Mouse (Mus musculus): ENCODE results near the gene Tdgf1.

The Tdgf1 gene

DNA sequence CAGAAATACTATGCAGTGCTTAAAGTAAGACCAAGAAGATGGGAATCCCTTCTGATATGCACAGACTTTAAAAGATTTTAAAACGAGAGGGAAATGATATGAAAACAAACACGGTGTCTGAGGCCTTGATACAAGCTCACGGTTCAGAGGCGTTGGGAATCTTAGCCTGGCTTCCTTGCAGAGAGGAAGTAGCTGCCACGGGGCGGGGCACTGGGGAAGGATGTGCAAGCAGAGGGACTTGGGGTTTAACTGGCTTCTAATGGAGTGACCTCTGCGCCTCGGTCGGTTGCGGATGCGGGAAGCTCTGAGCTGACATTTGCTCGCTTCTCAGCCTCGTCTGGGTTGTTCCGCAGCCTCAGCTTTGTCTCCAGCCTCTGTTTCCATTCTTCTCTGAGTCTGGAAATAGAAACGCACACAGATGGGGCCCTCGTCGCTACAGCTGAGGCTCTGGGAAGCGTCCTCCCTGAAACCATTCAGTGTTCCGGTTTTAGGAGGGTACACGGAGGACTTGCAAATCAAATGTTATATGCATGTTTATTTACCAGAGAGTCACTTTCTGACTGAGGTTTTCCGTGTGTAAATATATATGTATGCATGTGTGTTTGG, 31.2 kb downstream of the Tdgf1 start:
- DNase-seq (ENCODE audit: low spot score) = no peak

DNA sequence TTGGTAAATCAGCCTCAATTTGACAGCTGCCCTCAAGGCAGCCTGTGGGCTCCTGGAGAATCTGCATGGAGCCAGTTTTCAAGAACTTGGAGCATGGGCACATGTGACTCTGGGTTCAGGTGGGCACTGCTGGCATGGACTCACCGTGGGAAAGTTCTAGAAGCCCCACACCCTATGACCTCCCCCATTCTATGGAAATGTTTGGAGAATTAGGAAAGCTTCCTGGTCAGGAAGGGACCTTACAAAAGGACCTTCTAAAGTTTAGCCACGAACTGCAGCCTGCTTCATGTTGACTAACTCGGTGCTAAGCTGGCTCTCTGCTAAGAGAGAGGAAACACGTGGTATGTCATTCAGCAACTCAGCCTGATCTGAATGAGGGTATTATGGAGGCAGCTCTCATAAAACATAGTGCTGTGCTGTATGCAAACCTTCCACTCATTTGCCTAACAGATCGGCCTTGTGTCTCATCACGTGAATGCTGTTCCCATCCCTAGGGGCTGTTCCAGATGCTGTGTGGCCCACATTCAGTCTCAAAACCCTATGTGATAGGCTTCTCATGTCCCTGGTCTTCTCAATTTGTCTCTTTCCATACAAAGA, 36.5 kb downstream of the Tdgf1 start:
- no peak for DNase-seq (ENCODE audit: low spot score)

DNA sequence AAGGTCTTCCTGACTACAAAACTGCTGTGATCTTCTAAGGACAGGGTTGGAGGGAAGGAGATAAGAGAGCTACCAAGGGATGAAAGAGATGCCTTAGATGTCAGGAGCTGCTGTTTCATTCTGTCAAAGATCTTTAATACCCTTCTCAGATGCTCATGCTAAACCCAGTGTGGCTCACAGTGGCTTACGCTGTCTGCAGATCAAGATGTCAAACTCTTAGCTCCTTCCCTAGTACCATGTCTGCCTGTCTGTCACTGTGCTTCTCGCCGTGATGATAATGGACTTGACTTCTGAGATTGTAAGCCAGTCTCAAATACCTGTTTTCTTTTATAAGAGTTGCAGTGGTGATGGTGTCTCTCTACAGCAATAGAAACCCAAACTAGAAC, 37.3 kb downstream of the Tdgf1 start:
- no peak for DNase-seq (ENCODE audit: low spot score)

DNA sequence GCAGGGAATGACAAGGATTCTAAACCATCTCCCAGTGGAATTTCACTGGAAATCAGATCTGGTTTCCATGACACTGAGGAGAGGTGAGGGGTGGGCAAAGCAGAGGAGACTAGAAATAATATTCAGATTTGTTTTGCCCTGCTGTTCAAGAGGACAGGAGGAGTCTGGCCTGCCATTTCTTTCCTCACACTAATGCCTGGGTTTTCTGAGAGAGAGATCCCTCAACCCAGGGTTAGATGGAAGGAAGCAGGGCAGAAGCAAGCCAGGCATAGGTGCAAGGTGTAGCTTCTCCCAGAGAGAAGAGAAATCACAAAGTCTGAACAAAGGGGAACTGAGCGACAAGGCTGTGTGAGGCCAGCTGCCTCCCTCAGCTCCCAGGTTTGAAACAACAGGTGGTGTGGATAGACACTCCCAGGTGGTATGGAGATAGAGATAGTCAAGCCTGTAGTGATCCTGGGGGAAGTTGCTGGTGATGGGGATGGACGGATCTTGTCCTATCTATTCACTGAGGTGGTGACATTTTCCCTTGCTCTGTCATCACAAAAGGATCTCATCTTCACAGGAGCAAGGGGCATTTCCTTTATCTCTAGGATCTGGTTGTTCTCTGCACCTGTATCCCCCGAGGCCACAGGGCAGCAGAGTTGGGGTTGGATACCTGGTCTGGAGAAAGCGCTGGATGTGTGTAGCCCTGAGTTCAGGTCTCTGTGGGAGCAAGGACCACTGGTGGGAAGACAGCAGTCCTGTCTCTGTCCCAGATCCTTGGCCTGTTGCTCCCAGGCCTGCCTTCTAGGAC, 37.9 kb downstream of the Tdgf1 start:
- no peak for DNase-seq (ENCODE audit: low spot score)

DNA sequence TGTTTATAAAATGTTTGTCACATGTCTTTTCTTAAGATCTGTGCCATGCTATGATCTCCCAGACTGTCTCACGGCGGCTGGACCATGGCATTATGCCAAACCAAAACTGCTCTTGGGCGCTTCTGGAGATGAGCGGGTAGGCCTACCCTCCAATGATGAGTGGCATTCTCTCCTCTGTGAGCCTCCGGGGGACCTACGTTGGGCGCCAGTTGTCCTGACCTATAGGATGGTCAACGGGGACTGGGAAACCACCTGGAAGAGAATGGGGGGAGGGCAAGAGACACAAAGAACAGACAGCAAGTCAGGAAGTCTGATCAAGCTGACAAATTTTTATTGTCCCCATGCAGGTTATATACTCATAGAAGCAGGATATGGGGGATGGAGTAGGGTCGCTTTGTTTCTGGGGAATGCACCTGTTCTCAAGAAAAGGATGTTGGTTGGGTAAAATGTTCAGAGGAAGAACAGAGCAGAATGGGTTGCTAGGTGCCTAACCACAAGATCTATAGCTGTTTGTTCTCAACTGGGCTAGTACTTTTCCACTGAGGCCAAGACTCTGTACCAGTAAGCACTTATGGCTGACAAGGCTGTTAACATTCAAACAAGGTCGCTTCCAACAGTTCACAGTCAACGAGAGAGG, 38.6 kb downstream of the Tdgf1 start:
- no peak for DNase-seq (ENCODE audit: low spot score)

DNA sequence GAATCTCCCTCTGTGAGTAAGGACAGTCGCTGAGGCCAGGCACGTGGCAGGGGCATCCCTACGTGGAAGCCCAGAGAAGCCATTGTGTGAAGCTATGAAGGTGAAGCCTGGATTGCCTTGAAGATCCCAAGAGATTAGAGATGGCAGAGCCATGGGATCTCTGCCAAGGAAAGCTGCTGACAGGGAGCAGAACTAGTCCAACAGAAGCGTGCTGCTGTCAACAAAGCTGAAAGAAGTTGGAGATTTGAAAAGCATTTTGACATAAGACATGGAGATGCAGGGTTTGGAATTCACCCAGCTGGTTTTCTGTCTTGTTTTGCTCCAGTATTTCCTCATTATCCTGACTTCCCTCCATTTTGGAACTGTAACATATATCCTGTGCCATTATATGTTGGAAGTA, 43.7 kb downstream of the Tdgf1 start:
- no peak for DNase-seq (ENCODE audit: low spot score)

DNA sequence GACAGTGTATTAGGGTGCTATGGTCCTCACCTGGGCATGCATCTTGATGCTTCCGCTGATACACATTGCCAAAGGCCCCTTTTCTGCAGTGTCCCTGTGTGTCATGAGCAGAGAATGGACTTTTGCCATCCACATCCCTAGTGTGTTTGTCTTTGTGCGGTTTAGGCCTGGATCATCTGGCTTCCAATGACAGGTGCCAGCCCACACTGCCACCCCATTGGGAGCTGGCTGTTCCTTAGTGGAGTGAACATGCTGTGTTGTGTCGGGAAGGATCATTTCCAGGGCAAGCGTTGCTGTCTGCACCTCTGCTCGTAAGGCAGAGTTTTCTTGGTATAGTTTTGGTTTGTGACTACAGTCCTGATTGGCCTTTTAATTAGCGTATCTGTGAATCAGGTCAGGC, 44.8 kb downstream of the Tdgf1 start:
- DNase-seq (ENCODE audit: low spot score) = no peak

DNA sequence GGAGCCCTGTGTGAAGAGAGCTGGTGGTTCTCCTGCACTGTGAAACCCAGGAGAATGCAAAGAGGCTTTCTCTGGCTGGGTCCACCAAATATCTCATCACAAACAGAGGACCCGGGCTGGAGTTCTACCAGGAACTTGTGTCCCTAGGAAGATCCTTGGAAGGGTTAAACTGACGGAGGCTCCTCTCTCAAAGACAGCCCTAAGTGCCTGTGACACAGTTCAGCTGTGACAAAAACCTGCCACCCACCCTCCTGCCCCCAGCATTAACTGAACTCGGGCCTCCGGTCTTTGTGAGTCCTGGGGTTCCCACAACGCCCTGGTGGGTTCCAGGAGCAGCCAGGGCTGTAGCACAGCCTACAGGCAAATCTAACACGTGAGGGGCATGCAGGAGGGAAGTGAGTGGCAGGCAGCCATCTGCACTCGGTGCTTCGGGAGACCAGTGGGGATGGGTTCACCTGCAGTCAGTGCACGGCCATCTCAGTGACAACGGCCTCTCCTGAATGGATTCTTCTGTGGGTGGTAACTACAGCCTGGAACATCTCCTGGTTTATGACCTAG, 46.4 kb downstream of the Tdgf1 start:
- DNase-seq (ENCODE audit: low spot score) = no peak

DNA sequence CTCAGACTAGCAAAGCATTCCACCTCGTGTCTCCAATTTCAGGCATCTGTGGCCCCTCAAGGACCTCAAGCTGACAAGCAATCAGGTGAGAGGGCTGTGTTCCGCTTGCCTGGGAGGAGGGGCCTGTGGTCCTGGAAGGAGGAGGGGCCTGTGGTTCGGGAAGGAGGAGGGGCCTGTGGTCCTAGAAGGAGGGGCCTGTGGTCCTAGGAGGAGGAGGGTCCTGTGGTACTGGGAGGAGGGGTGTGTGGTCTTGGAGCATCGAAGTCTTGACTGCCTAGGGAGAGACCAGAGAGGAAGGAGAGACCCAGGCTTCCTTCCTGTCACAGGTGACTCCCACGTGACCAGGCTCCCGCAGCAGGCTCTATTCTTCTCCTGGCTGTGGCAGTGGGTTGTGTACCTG, 49.4 kb downstream of the Tdgf1 start:
- DNase-seq (ENCODE audit: low spot score) = no peak

DNA sequence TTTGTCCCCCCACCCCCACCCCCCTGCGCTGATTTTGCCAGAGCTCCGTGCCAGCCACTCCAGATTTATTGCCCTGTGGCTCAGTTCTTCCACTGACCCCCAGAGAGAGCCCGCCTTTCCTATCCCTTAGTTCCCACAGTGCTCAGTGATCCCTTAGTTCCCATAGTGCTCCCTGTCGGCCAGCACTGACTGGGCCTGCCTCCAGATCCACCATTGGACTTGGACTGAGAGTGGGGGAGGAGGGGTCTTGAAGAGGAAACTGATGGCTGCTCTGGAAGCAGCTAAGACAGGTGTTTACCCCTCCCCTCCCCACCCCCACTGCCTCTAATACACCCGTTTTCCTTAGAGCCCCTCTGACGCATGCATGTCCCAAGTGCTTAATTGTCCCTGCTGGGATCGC, 50.0 kb downstream of the Tdgf1 start:
- no peak for DNase-seq (ENCODE audit: low spot score)

DNA sequence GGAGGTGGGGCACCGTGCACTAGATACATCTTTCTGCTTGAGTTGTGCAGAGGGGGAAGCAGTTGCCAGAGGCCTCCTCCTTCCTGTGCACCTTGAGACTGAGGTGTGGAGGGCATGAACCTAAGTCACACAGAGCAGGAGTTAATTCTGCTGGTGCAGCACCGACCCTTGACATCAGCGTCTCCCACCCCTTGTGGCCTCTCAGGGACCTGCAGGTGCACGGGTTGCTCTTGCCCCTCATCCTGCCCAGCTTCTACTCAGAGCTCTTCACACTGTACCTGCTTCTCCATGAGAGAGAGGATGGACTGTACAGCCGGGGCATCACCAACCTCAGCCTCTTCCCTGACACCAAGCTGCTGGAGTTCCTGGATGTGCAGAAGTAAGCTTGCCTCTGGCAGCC, 50.5 kb downstream of the Tdgf1 start:
- DNase-seq (ENCODE audit: low spot score) = no peak

DNA sequence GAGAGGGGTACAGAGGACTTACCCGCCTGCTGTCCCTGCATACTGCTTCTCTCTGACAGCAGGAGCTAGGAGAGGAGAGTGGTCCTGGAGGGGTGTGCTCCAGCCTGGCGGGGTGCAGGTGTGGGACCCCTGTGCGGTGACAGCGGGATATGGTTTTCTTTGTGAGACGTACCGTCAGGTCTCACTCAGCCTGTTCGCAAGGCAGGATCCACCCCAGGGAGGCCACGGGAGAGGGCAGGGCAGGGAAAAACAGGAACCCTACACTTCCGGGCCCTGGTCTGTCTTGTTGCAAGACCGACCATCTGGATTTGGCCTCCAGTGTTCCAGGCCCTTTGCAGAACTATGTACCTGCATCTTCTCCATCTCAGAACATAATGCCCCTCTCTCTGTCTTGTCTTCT, 52.5 kb downstream of the Tdgf1 start:
- DNase-seq (ENCODE audit: low spot score) = no peak

DNA sequence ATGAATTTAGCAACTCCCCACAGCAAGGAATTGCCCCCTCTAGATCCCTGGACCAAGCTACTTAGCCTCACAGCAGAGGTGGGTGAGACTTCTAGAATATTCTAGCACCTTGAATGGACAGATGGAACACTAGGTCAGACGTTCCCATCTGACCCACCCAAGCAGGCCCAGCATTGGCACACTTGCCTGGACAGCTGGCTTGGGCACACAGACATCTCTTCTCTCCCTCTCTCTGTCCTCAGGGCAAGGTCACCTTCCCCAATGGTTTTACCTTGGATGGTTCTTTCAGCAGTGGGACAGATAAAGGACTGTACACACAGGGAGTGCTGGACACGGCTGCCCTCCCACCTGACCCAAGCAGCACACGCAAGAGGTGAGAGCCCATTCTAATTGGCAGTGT, 53.4 kb downstream of the Tdgf1 start:
- DNase-seq (ENCODE audit: low spot score) = no peak

DNA sequence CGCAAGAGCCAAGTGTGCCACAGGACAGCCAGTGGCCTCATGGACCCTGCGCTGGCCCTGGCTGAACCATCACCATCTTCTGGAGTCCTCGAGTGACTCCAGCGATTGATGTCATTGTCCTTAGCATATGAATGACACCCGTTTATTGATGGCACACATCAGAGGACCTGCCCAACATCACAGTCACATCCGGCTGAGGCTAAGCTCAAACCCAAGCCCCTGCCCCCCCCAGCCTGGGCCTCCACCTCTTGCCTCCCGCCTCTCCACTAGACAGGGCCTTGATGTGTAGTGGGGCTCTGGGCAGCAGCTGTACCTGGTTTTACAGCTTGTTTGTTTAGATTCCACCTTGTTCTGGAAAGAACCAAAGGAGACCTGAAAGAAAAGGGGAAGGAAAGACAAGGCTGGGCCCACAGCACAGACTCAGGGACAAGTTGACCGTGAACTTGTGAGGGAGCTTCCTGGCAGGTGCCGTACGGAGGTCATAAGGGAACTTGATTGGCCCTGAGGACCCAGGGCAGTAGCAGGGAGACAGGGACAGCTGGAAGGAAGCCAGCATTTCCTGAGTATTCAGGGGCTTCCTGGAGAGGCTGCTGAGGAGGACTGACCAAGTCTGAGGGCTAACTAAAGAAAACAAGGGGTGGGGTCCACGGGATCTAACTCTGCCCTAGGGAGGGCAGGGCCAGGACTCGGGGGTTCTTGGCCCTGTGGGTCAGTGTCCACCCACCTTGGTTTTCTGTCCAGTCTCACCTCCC, 54.7 kb downstream of the Tdgf1 start:
- no peak for DNase-seq (ENCODE audit: low spot score)

DNA sequence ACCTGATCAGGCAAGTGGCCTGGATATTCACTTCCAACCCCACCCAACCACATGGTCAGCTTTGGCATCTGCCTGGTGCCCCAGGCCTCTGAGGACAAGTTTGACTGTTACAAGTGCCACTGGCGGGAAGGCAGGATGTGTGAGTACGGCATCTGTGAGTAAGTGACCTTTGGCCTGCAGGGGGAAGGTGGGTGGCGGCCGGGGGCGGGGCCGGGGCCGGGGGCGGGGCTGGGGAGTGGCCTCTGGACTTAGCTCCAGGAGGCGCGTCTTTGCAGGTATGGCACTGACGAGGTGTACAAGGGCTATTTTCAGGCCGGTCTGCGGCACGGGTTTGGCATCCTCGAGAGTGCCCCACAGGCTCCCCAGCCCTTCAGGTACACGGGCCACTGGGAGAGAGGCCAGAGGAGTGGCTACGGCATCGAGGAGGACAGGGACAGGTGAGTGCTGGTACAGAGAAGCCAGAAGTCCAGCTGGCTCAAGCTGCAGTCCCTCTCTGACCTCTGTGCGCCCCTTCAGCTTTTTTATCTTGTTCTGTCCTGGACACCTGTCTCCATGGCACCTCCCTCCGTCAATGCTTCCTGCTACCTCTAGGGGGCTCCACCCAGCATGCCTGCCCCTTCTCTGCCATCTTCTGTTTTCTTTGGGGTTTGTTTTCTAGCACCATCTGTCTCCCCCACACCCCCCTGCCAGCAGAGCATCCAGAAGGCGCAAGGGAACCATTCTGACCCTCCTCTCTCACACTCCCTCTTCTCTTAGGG, 55.8 kb downstream of the Tdgf1 start:
- DNase-seq (ENCODE audit: low spot score) = no peak

All from urinary bladder, postnatal 14 days (tissue).